Comparison of ENCODE assay signal across 8 mouse cellular contexts in genomic region chr11:69089616-69090290, GRCm38 (mm10). TPM values are rescaled to one million over a fixed set of nuclear protein-coding genes. Genes with fewer than 3 reads are reported as not detected.
DNase-seq lines count a peak whose midpoint lies in the region; ATAC-seq and TF ChIP-seq lines count a peak whose summit lies in the region.

No protein-coding gene starts in this region.

- WGBS in liver, adult 2 months = 78% methylated on average over 12 of the region's 12 CpGs
- WGBS in heart, postnatal 0 days = 69% methylated on average over 12 of the region's 12 CpGs
- whole genome bisulfite sequencing in liver, embryonic 16.5 days (ENCODE audit: insufficient replicate concordance) = 80% methylated on average over 12 of the region's 12 CpGs

- no peak for ATAC-seq in heart, postnatal 0 days (ENCODE audit: insufficient read depth, low read depth)
- ATAC-seq in liver, embryonic 16.5 days (ENCODE audit: low read depth) = no peak
- no peak for ATAC-seq in inflammation-experienced regulatory T-cells, adult 6 months

- peaks cover 16% of the 10 kb centered on the region for H3K79me2 ChIP-seq in liver, adult 2 months (ENCODE audit: control insufficient read depth, insufficient read depth, low read length)

- H3K27ac ChIP-seq in liver, adult 2 months (replicated peaks; ENCODE audit: insufficient read depth, low read depth, low read length) = no peak overlapping the region
- H3K27ac ChIP-seq in heart, postnatal 0 days (ENCODE audit: low read depth) = peak overlapping the region; percentile 98
- H3K27ac ChIP-seq in liver, embryonic 16.5 days (ENCODE audit: low read length) = peak overlapping the region; percentile 95

- peaks cover 2% of the 10 kb centered on the region; the same call in 1 of the 2 replicates for H3K36me3 ChIP-seq in liver, adult 2 months (ENCODE audit: control insufficient read depth, insufficient read depth, low read length)
- H3K36me3 ChIP-seq in heart, postnatal 0 days (replicated peaks; ENCODE audit: control insufficient read depth, insufficient read depth, low read length) = peaks cover 30% of the 10 kb centered on the region
- H3K36me3 ChIP-seq in liver, embryonic 16.5 days (ENCODE audit: control insufficient read depth, insufficient read depth) = peaks cover 10% of the 10 kb centered on the region

- peak overlapping the region; percentile 96 for H3K4me3 ChIP-seq in liver, adult 2 months (ENCODE audit: insufficient read depth, low read depth, low read length)
- H3K4me3 ChIP-seq in heart, postnatal 0 days (ENCODE audit: low read depth, low read length) = peak overlapping the region; percentile 93
- H3K4me3 ChIP-seq in liver, embryonic 16.5 days (ENCODE audit: low read depth, low read length) = peak overlapping the region; percentile 100

- H3K27me3 ChIP-seq in liver, adult 2 months (ENCODE audit: control insufficient read depth, insufficient read depth, low read length) = no peaks in the 10 kb centered on the region
- no peaks in the 10 kb centered on the region for H3K27me3 ChIP-seq in heart, postnatal 0 days (ENCODE audit: control insufficient read depth, insufficient read depth, low read length)
- H3K27me3 ChIP-seq in liver, embryonic 16.5 days (ENCODE audit: control insufficient read depth, insufficient read depth, low read depth, low read length) = no peaks in the 10 kb centered on the region

- peaks cover 15% of the 10 kb centered on the region for H3K4me1 ChIP-seq in liver, adult 2 months (ENCODE audit: control insufficient read depth, insufficient read depth, low read length)
- peaks cover 18% of the 10 kb centered on the region for H3K4me1 ChIP-seq in heart, postnatal 0 days (ENCODE audit: control insufficient read depth, insufficient read depth)
- peaks cover 39% of the 10 kb centered on the region for H3K4me1 ChIP-seq in liver, embryonic 16.5 days (ENCODE audit: control insufficient read depth, low read depth, low read length)

- peak overlapping the region; percentile 89 for H3K4me2 ChIP-seq in heart, postnatal 0 days (ENCODE audit: low read depth, low read length)
- H3K4me2 ChIP-seq in liver, embryonic 16.5 days (ENCODE audit: low read depth, low read length) = peak overlapping the region; percentile 97

- no peak for TF ChIP-seq EP300 in heart, postnatal 0 days (IDR thresholded peaks at IDR 0.05; ENCODE audit: low read depth)

- peak overlapping the region; percentile 100 for H3K9ac ChIP-seq in liver, adult 2 months (ENCODE audit: low read depth, low read length)
- peak overlapping the region; percentile 97 for H3K9ac ChIP-seq in heart, postnatal 0 days (replicated peaks; ENCODE audit: low read depth, low read length)
- H3K9ac ChIP-seq in liver, embryonic 16.5 days (ENCODE audit: low read depth, low read length) = peak overlapping the region; percentile 100

- TF ChIP-seq CTCF in liver, adult 2 months (IDR thresholded peaks at IDR 0.05; ENCODE audit: low read depth, low read length) = no peak
- TF ChIP-seq CTCF in heart, postnatal 0 days (IDR thresholded peaks at IDR 0.05; ENCODE audit: low read depth) = no peak

- no peaks in the 10 kb centered on the region for H3K9me3 ChIP-seq in heart, postnatal 0 days (replicated peaks; ENCODE audit: control insufficient read depth, low read length)
- no peaks in the 10 kb centered on the region for H3K9me3 ChIP-seq in liver, embryonic 16.5 days (replicated peaks; ENCODE audit: control insufficient read depth, low read length)

- DNase-seq in liver, adult 2 months (ENCODE audit: extremely low read depth, low read depth, low spot score) = no peak
- DNase-seq in liver = no peak
- peak; percentile 33 to 54 for DNase-seq in cerebellum, postnatal 25 days
- DNase-seq in heart, postnatal 0 days (ENCODE audit: low spot score) = no peak
- DNase-seq in retina, postnatal 1 day = no peak
- DNase-seq in frontal cortex, adult 2 months (ENCODE audit: extremely low spot score in 1 of 2, low spot score in 1 of 2) = no peak

- no peak for TF ChIP-seq POLR2A in liver, adult 2 months (IDR thresholded peaks at IDR 0.05; ENCODE audit: extremely low read depth, insufficient read depth, low read length)

RNA-seq across cellular contexts. Expression of gene Vamp2, which starts 1.5 kb away (rescaled TPM):
- total RNA-seq in liver, adult 2 months (2014; rRNA removed) = 5.2 and 6.4 TPM in 2 replicates
- 21.7 and 36.9 TPM in 2 replicates for polyA plus RNA-seq in liver, adult 2 months (2012; rRNA removed)
- total RNA-seq in heart, postnatal 0 days (2014; rRNA removed; ENCODE audit: low replicate concordance) = 25.2 and 27.9 TPM in 2 replicates
- polyA plus RNA-seq in heart, postnatal 0 days (2015; fragmentation: Nextera tagmentation; extraction: Ambion mirVana) = 59.2 and 62.1 TPM in 2 replicates
- 16.4 and 25.4 TPM in 2 replicates for polyA plus RNA-seq in liver, embryonic 16.5 days (2015; fragmentation: Nextera tagmentation; extraction: Ambion mirVana)
- polyA plus RNA-seq in frontal cortex, adult 2 months (2012; rRNA removed) = 1,200 and 1,339 TPM in 2 replicates
- polyA plus RNA-seq in inflammation-experienced regulatory T-cells, adult 6 months (2017; shearing (Covaris generic)) = 10 to 100 TPM; 26.9 to 31.5 (median 27.3) TPM

RNA-seq across cellular contexts. Expression of gene Per1, which starts 5.3 kb away (rescaled TPM):
- 8.0 and 9.0 TPM in 2 replicates for total RNA-seq in liver, adult 2 months (2014; rRNA removed)
- polyA plus RNA-seq in liver, adult 2 months (2012; rRNA removed) = 4.6 and 6.9 TPM in 2 replicates
- total RNA-seq in heart, postnatal 0 days (2014; rRNA removed; ENCODE audit: low replicate concordance) = 76.8 and 93.5 TPM in 2 replicates
- polyA plus RNA-seq in heart, postnatal 0 days (2015; fragmentation: Nextera tagmentation; extraction: Ambion mirVana) = 8.1 and 9.7 TPM in 2 replicates
- polyA plus RNA-seq in liver, embryonic 16.5 days (2015; fragmentation: Nextera tagmentation; extraction: Ambion mirVana) = 6.9 and 8.5 TPM in 2 replicates
- polyA plus RNA-seq in frontal cortex, adult 2 months (2012; rRNA removed) = 42.7 and 55.8 TPM in 2 replicates
- polyA plus RNA-seq in inflammation-experienced regulatory T-cells, adult 6 months (2017; shearing (Covaris generic)) = 1 to 10 TPM; 5.2 to 6.2 (median 6.1) TPM

RNA-seq across cellular contexts. Expression of gene Tmem107, which starts 19.1 kb away (rescaled TPM):
- 1.8 and 2.2 TPM in 2 replicates for total RNA-seq in liver, adult 2 months (2014; rRNA removed)
- polyA plus RNA-seq in liver, adult 2 months (2012; rRNA removed) = 3.3 and 4.7 TPM in 2 replicates
- 10.9 and 25.5 TPM in 2 replicates for total RNA-seq in heart, postnatal 0 days (2014; rRNA removed; ENCODE audit: low replicate concordance)
- polyA plus RNA-seq in heart, postnatal 0 days (2015; fragmentation: Nextera tagmentation; extraction: Ambion mirVana) = 18.3 and 24.3 TPM in 2 replicates
- 20.2 and 21.7 TPM in 2 replicates for polyA plus RNA-seq in liver, embryonic 16.5 days (2015; fragmentation: Nextera tagmentation; extraction: Ambion mirVana)
- polyA plus RNA-seq in frontal cortex, adult 2 months (2012; rRNA removed) = 22.0 and 23.5 TPM in 2 replicates
- polyA plus RNA-seq in inflammation-experienced regulatory T-cells, adult 6 months (2017; shearing (Covaris generic)) = 1 to 10 TPM; 2.8 to 9.1 (median 4.0) TPM

RNA-seq across cellular contexts. Expression of gene Borcs6, which starts 30.2 kb away (rescaled TPM):
- total RNA-seq in liver, adult 2 months (2014; rRNA removed) = 6.1 and 6.5 TPM in 2 replicates
- polyA plus RNA-seq in liver, adult 2 months (2012; rRNA removed) = 10.5 and 11.2 TPM in 2 replicates
- total RNA-seq in heart, postnatal 0 days (2014; rRNA removed; ENCODE audit: low replicate concordance) = 21.3 and 24.1 TPM in 2 replicates
- polyA plus RNA-seq in heart, postnatal 0 days (2015; fragmentation: Nextera tagmentation; extraction: Ambion mirVana) = 12.1 and 13.0 TPM in 2 replicates
- 3.1 and 3.6 TPM in 2 replicates for polyA plus RNA-seq in liver, embryonic 16.5 days (2015; fragmentation: Nextera tagmentation; extraction: Ambion mirVana)
- 28.6 and 32.0 TPM in 2 replicates for polyA plus RNA-seq in frontal cortex, adult 2 months (2012; rRNA removed)
- polyA plus RNA-seq in inflammation-experienced regulatory T-cells, adult 6 months (2017; shearing (Covaris generic)) = 1 to 10 TPM; 1.1 to 2.2 (median 1.3) TPM

RNA-seq across cellular contexts. Expression of gene Hes7, which starts 30.5 kb away (rescaled TPM):
- not detected in 2 replicates for total RNA-seq in liver, adult 2 months (2014; rRNA removed)
- 0.05 TPM in 1 of 2 replicates, not detected in the other for polyA plus RNA-seq in liver, adult 2 months (2012; rRNA removed)
- not detected in 2 replicates for total RNA-seq in heart, postnatal 0 days (2014; rRNA removed; ENCODE audit: low replicate concordance)
- 0.26 and 0.29 TPM in 2 replicates for polyA plus RNA-seq in heart, postnatal 0 days (2015; fragmentation: Nextera tagmentation; extraction: Ambion mirVana)
- polyA plus RNA-seq in liver, embryonic 16.5 days (2015; fragmentation: Nextera tagmentation; extraction: Ambion mirVana) = 0.06 and 0.07 TPM in 2 replicates
- polyA plus RNA-seq in frontal cortex, adult 2 months (2012; rRNA removed) = 0.78 and 0.86 TPM in 2 replicates
- not detected for polyA plus RNA-seq in inflammation-experienced regulatory T-cells, adult 6 months (2017; shearing (Covaris generic))

Comparison
In these comparisons a context has a peak if more than half of its experiments do, and no peak if none do; other contexts are left out.
1. DNase-seq: peak in cerebellum, postnatal 25 days (2 of 2); none in liver, adult 2 months (single experiment), liver (single experiment), heart, postnatal 0 days (single experiment), retina, postnatal 1 day (single experiment) and frontal cortex, adult 2 months (0 of 2).
2. RNA of gene Vamp2, which starts 1.5 kb away (polyA plus RNA-seq): 1,200 to 1,339 TPM in frontal cortex, adult 2 months; 59.2 to 62.1 TPM in heart, postnatal 0 days, 21.7 to 36.9 TPM in liver, adult 2 months, 26.9 to 31.5 TPM in inflammation-experienced regulatory T-cells, adult 6 months and 16.4 to 25.4 TPM in liver, embryonic 16.5 days; every median in the first group is over 10 times any median in the second.
3. Peak in every context shown above with its lines, with median percentiles within 50 percentile points of each other: H3K4me3 ChIP-seq and H3K9ac ChIP-seq.